16 mouse cellular contexts compared by ENCODE assay signal in genomic region chr2:64823905-64824304, GRCm38 (mm10).
DNase-seq lines count a peak whose midpoint lies in the region; ATAC-seq and TF ChIP-seq lines count a peak whose summit lies in the region.
"Had no signal": no experiment of that assay in that cellular context is flagged by ENCODE, and none has a peak within 500 bp of the region (broad histone marks: within the 10 kb centered on the region; RNA-seq: fewer than 3 reads in every experiment).

No protein-coding gene starts in this region.

- no peak for ATAC-seq in kidney, embryonic 14.5 days (ENCODE audit: low FRiP score, low TSS enrichment)
- no peak for ATAC-seq in midbrain, embryonic 12.5 days (ENCODE audit: low FRiP score, low read depth)
- no peak for ATAC-seq in midbrain, embryonic 16.5 days
- ATAC-seq: forebrain, embryonic 15.5 days had no signal

- no peaks in the 10 kb centered on the region for H3K4me1 ChIP-seq in kidney, adult 2 months (ENCODE audit: control insufficient read depth, insufficient read depth, low read length)
- 0 out of 2 replicates have a peak, but pooled peaks cover 3% of the 10 kb centered on the region for H3K4me1 ChIP-seq in kidney, embryonic 14.5 days (ENCODE audit: control insufficient read depth, insufficient read depth, low read length)
- peaks cover 7% of the 10 kb centered on the region; the same call in 1 of the 2 replicates for H3K4me1 ChIP-seq in midbrain, embryonic 12.5 days
- no peaks in the 10 kb centered on the region for H3K4me1 ChIP-seq in midbrain, embryonic 16.5 days (ENCODE audit: control insufficient read depth, insufficient read depth, low read length)
- H3K4me1 ChIP-seq: embryonic facial prominence, embryonic 12.5 days; forebrain, embryonic 15.5 days; hindbrain, embryonic 13.5 days had no signal

- TF ChIP-seq POLR2A in kidney, adult 2 months (IDR thresholded peaks at IDR 0.05; ENCODE audit: low read depth, low read length): no peak

- no peaks in the 10 kb centered on the region for H3K36me3 ChIP-seq in kidney, adult 2 months (ENCODE audit: control insufficient read depth, insufficient read depth, low read length)
- no peaks in the 10 kb centered on the region for H3K36me3 ChIP-seq in kidney, embryonic 14.5 days (ENCODE audit: control insufficient read depth, insufficient read depth, low read length)
- no peaks in the 10 kb centered on the region for H3K36me3 ChIP-seq in midbrain, embryonic 12.5 days
- no peaks in the 10 kb centered on the region for H3K36me3 ChIP-seq in midbrain, embryonic 16.5 days (ENCODE audit: control insufficient read depth, insufficient read depth, low read length)
- H3K36me3 ChIP-seq: embryonic facial prominence, embryonic 12.5 days; forebrain, embryonic 15.5 days; hindbrain, embryonic 13.5 days had no signal

- H3K27me3 ChIP-seq in kidney, adult 2 months (replicated peaks; ENCODE audit: control insufficient read depth, insufficient read depth, low read length): no peaks in the 10 kb centered on the region
- H3K27me3 ChIP-seq in kidney, embryonic 14.5 days (ENCODE audit: control insufficient read depth, insufficient read depth, low read length): no peaks in the 10 kb centered on the region
- H3K27me3 ChIP-seq in midbrain, embryonic 12.5 days: peaks cover 7% of the 10 kb centered on the region
- no peaks in the 10 kb centered on the region for H3K27me3 ChIP-seq in midbrain, embryonic 16.5 days (ENCODE audit: control insufficient read depth, insufficient read depth, low read depth, low read length)
- H3K27me3 ChIP-seq: CH12.LX; embryonic facial prominence, embryonic 12.5 days; forebrain, embryonic 15.5 days had no signal

- no peak overlapping the region for H3K27ac ChIP-seq in kidney, adult 2 months (ENCODE audit: insufficient read depth, low read depth, low read length)
- no peak overlapping the region for H3K27ac ChIP-seq in kidney, embryonic 14.5 days (ENCODE audit: low read depth, low read length)
- no peak overlapping the region for H3K27ac ChIP-seq in midbrain, embryonic 12.5 days (replicated peaks)
- H3K27ac ChIP-seq in midbrain, embryonic 16.5 days (ENCODE audit: low read length): no peak overlapping the region
- H3K27ac ChIP-seq: embryonic facial prominence, embryonic 12.5 days; forebrain, embryonic 15.5 days; hindbrain, embryonic 13.5 days had no signal

- H3K9me3 ChIP-seq in kidney, embryonic 14.5 days (ENCODE audit: control insufficient read depth, low read length): no peaks in the 10 kb centered on the region
- no peaks in the 10 kb centered on the region for H3K9me3 ChIP-seq in midbrain, embryonic 12.5 days
- no peaks in the 10 kb centered on the region for H3K9me3 ChIP-seq in midbrain, embryonic 16.5 days (replicated peaks; ENCODE audit: control insufficient read depth, low read length, poor library complexity, severe bottlenecking)
- H3K9me3 ChIP-seq: embryonic facial prominence, embryonic 12.5 days; forebrain, embryonic 15.5 days; hindbrain, embryonic 13.5 days had no signal

- DNase-seq in kidney, adult 2 months: peak; percentile 7
- DNase-seq in retina, embryonic 14.5 days (ENCODE audit: low spot score): peak; percentile 27
- DNase-seq in spleen, postnatal 4 days (ENCODE audit: low spot score in 2 of 2): no peak
- DNase-seq: adrenal gland, adult 2 months; adrenal gland, postnatal 25 days; cerebellum, adult 2 months; gastrocnemius, postnatal 36 days; heart, adult 11 months; heart, postnatal 10 days had no signal

- 58% methylated on average over 7 of the region's 7 CpGs for WGBS in kidney, adult 2 months
- WGBS in kidney, embryonic 14.5 days: 63% methylated on average over 7 of the region's 7 CpGs
- 11% methylated on average over 7 of the region's 7 CpGs for WGBS in midbrain, embryonic 12.5 days
- WGBS in midbrain, embryonic 16.5 days: 12% methylated on average over 7 of the region's 7 CpGs

- H3K4me3 ChIP-seq in kidney, adult 2 months (ENCODE audit: insufficient read depth, low read depth, low read length): no peak overlapping the region
- no peak overlapping the region for H3K4me3 ChIP-seq in kidney, embryonic 14.5 days (ENCODE audit: low read length)
- no peak overlapping the region for H3K4me3 ChIP-seq in midbrain, embryonic 12.5 days
- no peak overlapping the region for H3K4me3 ChIP-seq in midbrain, embryonic 16.5 days (ENCODE audit: low read depth, low read length)
- H3K4me3 ChIP-seq: embryonic facial prominence, embryonic 12.5 days; forebrain, embryonic 15.5 days; hindbrain, embryonic 13.5 days had no signal

- H3K4me2 ChIP-seq in kidney, embryonic 14.5 days (replicated peaks; ENCODE audit: low read depth, low read length): no peak overlapping the region
- peak overlapping the region; percentile 16; the same call in 1 of the 2 replicates for H3K4me2 ChIP-seq in midbrain, embryonic 12.5 days (replicated peaks)
- no peak overlapping the region for H3K4me2 ChIP-seq in midbrain, embryonic 16.5 days (ENCODE audit: low read length)
- H3K4me2 ChIP-seq: embryonic facial prominence, embryonic 12.5 days; forebrain, embryonic 15.5 days; hindbrain, embryonic 13.5 days had no signal

- H3K9ac ChIP-seq in kidney, embryonic 14.5 days (ENCODE audit: low read depth, low read length): no peak overlapping the region
- no peak overlapping the region for H3K9ac ChIP-seq in midbrain, embryonic 12.5 days (replicated peaks)
- no peak overlapping the region for H3K9ac ChIP-seq in midbrain, embryonic 16.5 days (ENCODE audit: low read depth, low read length)
- H3K9ac ChIP-seq: embryonic facial prominence, embryonic 12.5 days; forebrain, embryonic 15.5 days; hindbrain, embryonic 13.5 days had no signal

- TF ChIP-seq CTCF in kidney, adult 2 months (conservative IDR thresholded peaks at IDR 0.05; ENCODE audit: insufficient read depth, insufficient read length, low read depth, low read length): no peak

Comparison
In these comparisons a context has a peak if more than half of its experiments do, and no peak if none do; other contexts are left out.
1. DNase-seq: peak in kidney, adult 2 months (single experiment) and retina, embryonic 14.5 days (single experiment); none in spleen, postnatal 4 days (0 of 2).